Mouse (Mus musculus) hindbrain, embryonic 12.5 days (tissue): ENCODE data around the gene Cdh23. TPM values are rescaled to one million over a fixed set of nuclear protein-coding genes. Genes with fewer than 3 reads are reported as not detected.
A peak's percentile ranks its signal among the peaks of the same experiment; 100 is the strongest.
"Not testable (repeated sequence)": the region's sequence is repeated elsewhere in the genome, so short reads cannot be mapped to it uniquely, and the experiment has no call there.

Source experiments
- ATAC-seq: fragments of 200-750 bp; cut with Nextera tagmentation; 2 replicates; pipeline ENCODE4 v1.8.0; 2017; ENCODE audit warnings: moderate TSS enrichment; ENCODE audit not compliant: low FRiP score
- H3K27ac ChIP-seq: fragments of 300-500 bp; sonication (generic); 2 replicates; pipeline ENCODE4 v1.5.1; 2016; ENCODE audit warnings: mild to moderate bottlenecking
- H3K27me3 ChIP-seq: fragments of 300-500 bp; sonication (generic); 2 replicates; pipeline ENCODE4 v1.6.1; 2016; ENCODE audit warnings: mild to moderate bottlenecking
- H3K36me3 ChIP-seq: fragments of 300-500 bp; sonication (generic); 2 replicates; pipeline ENCODE4 v1.6.1; 2016; ENCODE audit warnings: mild to moderate bottlenecking
- H3K4me1 ChIP-seq: fragments of 300-500 bp; sonication (generic); 2 replicates; pipeline ENCODE4 v1.6.1; 2016
- H3K4me2 ChIP-seq: fragments of 300-500 bp; sonication (generic); replicated peaks from 2 replicates; pipeline ENCODE4 v1.6.1; 2016; ENCODE audit warnings: mild to moderate bottlenecking
- H3K4me3 ChIP-seq: fragments of 300-500 bp; sonication (generic); 2 replicates; pipeline ENCODE4 v1.5.1; 2016; ENCODE audit warnings: mild to moderate bottlenecking
- H3K9ac ChIP-seq: fragments of 300-500 bp; sonication (generic); 2 replicates; pipeline ENCODE4 v1.6.1; 2016; ENCODE audit warnings: mild to moderate bottlenecking, moderate library complexity
- H3K9me3 ChIP-seq: fragments of 300-500 bp; sonication (generic); replicated peaks from 2 replicates; pipeline ENCODE4 v1.6.1; 2016; ENCODE audit warnings: mild to moderate bottlenecking
- WGBS: fragments of 180-500 bp; shearing (Covaris S2); methylation state at CpG from one replicate; pipeline ENCODE4 v1.1.7; 2016; 5-methylcytosine and 5-hydroxymethylcytosine counted together
- polyA plus RNA-seq: library from polyadenylated mRNA; unstranded; fragments of >200 nt; fragmentation: Nextera tagmentation; extraction: Ambion mirVana; gene quantifications from 2 replicates; pipeline ENCODE4 v1.2.1, GENCODE M21; 2016

Gene Cdh23
- polyA plus RNA-seq, 1 experiment from 2014 or later, result 0.19 TPM

- Histone ChIP-seq H3K36me3 (peaks cover 6% of the 10 kb centered on the region; the same call in 1 of the 2 replicates), H3K27ac (peak overlapping the region; percentile 73), H3K9ac (no peak overlapping the region), H3K4me1 (peaks cover 37% of the 10 kb centered on the region), H3K27me3 (no peaks in the 10 kb centered on the region), H3K4me3 (no peak overlapping the region), H3K9me3 (no peaks in the 10 kb centered on the region), H3K4me2 (no peak overlapping the region)
- peak; percentile 47 for ATAC-seq
- WGBS, result 38% methylated on average over 2 of the region's 2 CpGs
Observed at GRCm38 (mm10) chr10:60732397-60732861, 36.1 kb upstream of the Cdh23 start.

- Histone ChIP-seq H3K4me2 (no peak overlapping the region), H3K36me3 (peaks cover 5% of the 10 kb centered on the region; the same call in 1 of the 2 replicates), H3K27ac (peak overlapping the region; percentile 73), H3K9ac (no peak overlapping the region), H3K4me1 (peaks cover 32% of the 10 kb centered on the region), H3K27me3 (no peaks in the 10 kb centered on the region), H3K4me3 (no peak overlapping the region), H3K9me3 (no peaks in the 10 kb centered on the region)
- WGBS, result 29% methylated on average over 5 of the region's 5 CpGs
- ATAC-seq, result no peak
Observed at GRCm38 (mm10) chr10:60731742-60732141, 35.5 kb upstream of the Cdh23 start.

- Histone ChIP-seq H3K4me1 (peaks cover 15% of the 10 kb centered on the region), H3K4me3 (no peak overlapping the region), H3K27ac (peak overlapping the region; percentile 37; the same call in 1 of the 2 replicates), H3K36me3 (peaks cover 6% of the 10 kb centered on the region; the same call in 1 of the 2 replicates), H3K4me2 (no peak overlapping the region), H3K9ac (no peak overlapping the region), H3K27me3 (no peaks in the 10 kb centered on the region), H3K9me3 (no peaks in the 10 kb centered on the region)
- 41% methylated on average over 5 of the region's 5 CpGs for WGBS
- ATAC-seq, result no peak
Observed at GRCm38 (mm10) chr10:60727301-60727700, 31.0 kb upstream of the Cdh23 start.

GRCm38 (mm10) chr10:60726896-60727295, 30.6 kb upstream of the Cdh23 start:
- H3K4me1 ChIP-seq, result peaks cover 11% of the 10 kb centered on the region
- no peak overlapping the region for H3K9ac ChIP-seq
- no peak overlapping the region for H3K4me2 ChIP-seq
- no peak overlapping the region for H3K4me3 ChIP-seq
- WGBS, result 72% methylated on average over 3 of the region's 3 CpGs
- no peak overlapping the region for H3K27ac ChIP-seq
- H3K9me3 ChIP-seq, result no peaks in the 10 kb centered on the region
- no peaks in the 10 kb centered on the region for H3K27me3 ChIP-seq
- peaks cover 6% of the 10 kb centered on the region; the same call in 1 of the 2 replicates for H3K36me3 ChIP-seq
- ATAC-seq, result no peak

- no peaks in the 10 kb centered on the region for H3K27me3 ChIP-seq
- no peak overlapping the region for H3K4me2 ChIP-seq
- H3K27ac ChIP-seq, result no peak overlapping the region
- H3K4me1 ChIP-seq, result peaks cover 12% of the 10 kb centered on the region
- no peak for ATAC-seq
- H3K4me3 ChIP-seq, result no peak overlapping the region
- no peaks in the 10 kb centered on the region for H3K9me3 ChIP-seq
- H3K9ac ChIP-seq, result no peak overlapping the region
- 71% methylated on average over 6 of the region's 6 CpGs for WGBS
- peaks cover 6% of the 10 kb centered on the region; the same call in 1 of the 2 replicates for H3K36me3 ChIP-seq
Observed at GRCm38 (mm10) chr10:60724496-60724895, 28.2 kb upstream of the Cdh23 start.

GRCm38 (mm10) chr10:60723345-60723744, 27.1 kb upstream of the Cdh23 start:
- Histone ChIP-seq H3K4me3 (no peak overlapping the region), H3K27ac (no peak overlapping the region), H3K4me2 (no peak overlapping the region), H3K9ac (no peak overlapping the region), H3K9me3 (no peaks in the 10 kb centered on the region), H3K4me1 (peaks cover 12% of the 10 kb centered on the region), H3K27me3 (no peaks in the 10 kb centered on the region), H3K36me3 (peaks cover 13% of the 10 kb centered on the region; the same call in 1 of the 2 replicates)
- WGBS, result 67% methylated on average over 1 of the region's 1 CpGs
- ATAC-seq, result no peak

GRCm38 (mm10) chr10:60721640-60722039, 25.4 kb upstream of the Cdh23 start:
- no peak overlapping the region for H3K4me2 ChIP-seq
- WGBS, result 40% methylated on average over 12 of the region's 12 CpGs
- no peak for ATAC-seq
- no peak overlapping the region; the same call in 1 of the 2 replicates for H3K27ac ChIP-seq
- no peak overlapping the region for H3K9ac ChIP-seq
- H3K9me3 ChIP-seq, result no peaks in the 10 kb centered on the region
- no peaks in the 10 kb centered on the region for H3K27me3 ChIP-seq
- H3K4me3 ChIP-seq, result no peak overlapping the region
- H3K4me1 ChIP-seq, result 0 out of 2 replicates have a peak, but pooled peaks cover 4% of the 10 kb centered on the region
- peaks cover 13% of the 10 kb centered on the region; the same call in 1 of the 2 replicates for H3K36me3 ChIP-seq

GRCm38 (mm10) chr10:60720461-60720860, 24.2 kb upstream of the Cdh23 start:
- no peak for ATAC-seq
- Histone ChIP-seq H3K36me3 (peaks cover 22% of the 10 kb centered on the region), H3K4me2 (no peak overlapping the region), H3K4me3 (no peak overlapping the region), H3K27ac (no peak overlapping the region), H3K4me1 (0 out of 2 replicates have a peak, but pooled peaks cover 4% of the 10 kb centered on the region), H3K9me3 (no peaks in the 10 kb centered on the region), H3K9ac (no peak overlapping the region), H3K27me3 (no peaks in the 10 kb centered on the region)
- 79% methylated on average over 5 of the region's 5 CpGs for WGBS

GRCm38 (mm10) chr10:60718491-60718890, 22.2 kb upstream of the Cdh23 start:
- Histone ChIP-seq H3K27me3 (no peaks in the 10 kb centered on the region), H3K4me3 (no peak overlapping the region), H3K9me3 (peaks cover 6% of the 10 kb centered on the region; the same call in 1 of the 2 replicates), H3K4me2 (no peak overlapping the region), H3K36me3 (peaks cover 34% of the 10 kb centered on the region), H3K4me1 (0 out of 2 replicates have a peak, but pooled peaks cover 4% of the 10 kb centered on the region), H3K9ac (no peak overlapping the region), H3K27ac (no peak overlapping the region)
- 83% methylated on average over 2 of the region's 2 CpGs for WGBS
- ATAC-seq, result no peak

- WGBS, result 93% methylated on average over 3 of the region's 3 CpGs
Observed at GRCm38 (mm10) chr10:60716449-60716848, 20.2 kb upstream of the Cdh23 start.

GRCm38 (mm10) chr10:60712299-60712698, 16.0 kb upstream of the Cdh23 start:
- not testable (repeated sequence) for H3K9me3 ChIP-seq

More at GRCm38 (mm10) chr10:60716449-60716848, 20.2 kb upstream of the Cdh23 start:
- H3K27me3 ChIP-seq, result no peaks in the 10 kb centered on the region
- H3K9me3 ChIP-seq, result peaks cover 6% of the 10 kb centered on the region; the same call in 1 of the 2 replicates
- no peak overlapping the region for H3K4me2 ChIP-seq
- H3K36me3 ChIP-seq, result peaks cover 40% of the 10 kb centered on the region
- H3K4me1 ChIP-seq, result 0 out of 2 replicates have a peak, but pooled peaks cover 4% of the 10 kb centered on the region
- H3K4me3 ChIP-seq, result no peak overlapping the region
- ATAC-seq, result no peak
- no peak overlapping the region for H3K27ac ChIP-seq
- H3K9ac ChIP-seq, result no peak overlapping the region

GRCm38 (mm10) chr10:60708837-60709236, 12.5 kb upstream of the Cdh23 start:
- Histone ChIP-seq H3K4me3 (no peak overlapping the region), H3K27me3 (no peaks in the 10 kb centered on the region), H3K36me3 (peaks cover 10% of the 10 kb centered on the region), H3K4me1 (no peaks in the 10 kb centered on the region), H3K4me2 (no peak overlapping the region), H3K27ac (no peak overlapping the region), H3K9ac (no peak overlapping the region), H3K9me3 (peaks cover under 1% of the 10 kb centered on the region; the same call in 1 of the 2 replicates)
- 88% methylated on average over 5 of the region's 5 CpGs for WGBS
- no peak for ATAC-seq

More at GRCm38 (mm10) chr10:60712299-60712698, 16.0 kb upstream of the Cdh23 start:
- not testable (repeated sequence) for H3K4me1 ChIP-seq, H3K9ac ChIP-seq, H3K27me3 ChIP-seq, H3K27ac ChIP-seq, H3K4me2 ChIP-seq, H3K4me3 ChIP-seq, ATAC-seq
- H3K36me3 ChIP-seq, result peaks cover 33% of the 10 kb centered on the region
- 71% methylated on average over 8 of the region's 8 CpGs for WGBS

GRCm38 (mm10) chr10:60706268-60706667, 10.0 kb upstream of the Cdh23 start:
- Histone ChIP-seq H3K4me2 (no peak overlapping the region), H3K36me3 (no peaks in the 10 kb centered on the region), H3K4me1 (no peaks in the 10 kb centered on the region), H3K9me3 (no peaks in the 10 kb centered on the region), H3K4me3 (no peak overlapping the region), H3K9ac (no peak overlapping the region), H3K27ac (no peak overlapping the region), H3K27me3 (no peaks in the 10 kb centered on the region)
- no peak for ATAC-seq
- whole genome bisulfite sequencing, result 92% methylated on average over 4 of the region's 4 CpGs
